Mouse (Mus musculus) central nervous system, embryonic 18 days (tissue): Measurements from ENCODE around the gene Gm20388. TPM values are rescaled to one million over a fixed set of nuclear protein-coding genes. Genes with fewer than 3 reads are reported as not detected.

Experiments
- polyA plus RNA-seq: library from polyadenylated mRNA; depleted of rRNA; stranded (reverse); fragments of >200 nt; gene quantifications from 2 replicates; pipeline ENCODE4 v1.2.3, GENCODE M21; 2012; rRNA removed

The Gm20388 gene
- polyA plus RNA-seq, 1 experiment = 45.4 TPM

DNA sequence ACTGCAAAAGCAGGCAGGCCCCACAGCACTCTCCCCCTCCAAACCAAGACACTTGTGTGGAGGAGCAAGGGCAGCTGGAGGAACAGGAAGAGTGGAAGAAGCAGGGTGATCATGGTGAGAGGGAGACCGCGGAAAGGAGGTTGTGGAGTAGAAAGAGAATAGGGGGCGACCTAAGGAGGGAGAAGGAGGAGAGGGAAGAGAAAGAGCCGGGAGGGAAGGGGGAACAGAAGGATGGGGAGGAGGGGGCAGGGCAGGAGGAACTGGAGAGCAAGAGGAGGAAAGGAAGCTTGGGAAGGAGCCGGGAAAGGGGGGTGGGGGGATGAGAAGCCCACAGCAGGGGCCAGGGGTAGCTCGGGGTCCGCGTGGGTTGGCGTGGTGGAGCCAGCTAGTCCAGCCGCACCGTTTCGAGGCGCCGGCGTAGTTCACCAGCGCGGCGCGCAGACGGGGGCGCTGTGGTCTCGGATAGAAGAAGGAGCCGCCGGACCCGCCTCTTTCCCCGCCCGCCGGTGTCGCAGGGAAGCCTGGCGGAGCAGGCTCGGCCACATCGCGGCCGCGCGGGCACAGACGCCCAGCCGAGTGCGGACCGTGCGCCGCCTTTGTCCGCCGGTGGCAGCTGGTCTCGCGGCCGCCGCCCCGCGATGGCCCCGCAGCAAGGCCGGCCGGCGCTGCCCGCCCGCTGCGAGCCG lies 3742.8 kb downstream of the Gm20388 start, which contains the start of gene Rhou:
Rhou (plus strand) TSS at position 622 of the 686 bp plus-strand sequence.

DNA sequence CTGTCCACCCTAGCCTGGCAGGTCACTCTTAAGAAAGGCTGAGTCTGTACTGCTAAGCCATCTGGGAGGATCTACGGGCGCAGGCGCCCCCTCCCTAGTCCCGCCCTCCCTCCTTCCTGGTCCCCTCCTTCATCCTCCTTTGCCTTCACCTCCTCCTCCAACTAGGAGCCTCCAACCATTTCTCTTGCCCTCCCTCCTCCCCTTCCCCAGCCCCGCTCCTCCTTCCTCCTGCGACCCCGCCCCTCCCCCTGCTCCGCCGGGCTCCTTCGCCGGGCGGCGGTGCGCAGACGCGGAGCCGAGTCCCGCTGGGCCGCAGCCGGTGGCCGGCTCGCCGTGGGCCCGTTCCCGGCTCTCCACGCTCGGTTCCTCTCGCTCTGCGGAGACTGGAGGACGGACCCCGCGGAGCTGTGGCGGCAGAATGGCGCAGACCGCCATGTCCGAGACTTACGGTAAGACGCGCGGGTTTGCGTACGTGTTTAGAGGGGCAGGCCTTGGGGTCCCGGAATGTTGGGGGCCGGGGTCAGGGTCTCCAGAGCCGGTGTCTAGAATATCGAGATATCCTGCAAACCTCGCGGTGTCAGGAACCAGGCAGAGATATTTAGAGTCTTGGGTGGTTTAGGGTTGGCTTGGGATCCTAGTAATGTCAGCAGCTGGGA lies 3895.2 kb downstream of the Gm20388 start, which contains the start of gene Rab4a:
Rab4a (plus strand) TSS at position 268 of the 656 bp plus-strand sequence.

DNA sequence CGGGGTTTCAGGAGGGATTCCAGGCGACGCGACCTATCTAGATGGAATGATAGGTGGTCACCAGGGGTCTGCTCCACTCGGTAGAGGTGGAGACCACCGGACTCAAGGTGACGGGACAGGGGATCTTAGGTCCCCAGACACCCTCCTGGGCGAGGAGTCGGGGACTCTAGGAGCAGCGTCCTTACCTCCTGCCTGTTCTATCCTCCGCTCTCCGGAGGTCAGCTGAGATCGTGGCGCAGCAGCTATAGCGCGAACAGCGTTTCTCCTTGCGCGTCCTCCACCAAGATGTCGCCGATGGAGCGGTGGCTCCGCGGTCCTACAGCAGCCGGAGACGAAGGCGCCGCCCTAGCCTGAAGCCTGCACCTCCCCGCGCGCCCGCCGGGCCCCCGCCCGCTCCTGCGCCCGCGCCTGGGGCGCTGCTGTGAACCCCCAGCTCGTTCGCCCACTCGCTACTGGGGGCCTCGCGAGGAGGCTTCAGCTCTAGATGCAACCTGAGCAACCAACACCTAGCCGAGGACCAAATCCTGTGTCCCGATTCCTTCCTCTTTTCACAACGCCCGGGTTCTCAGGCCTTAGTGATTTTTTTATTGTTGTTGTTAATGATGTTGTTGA lies 3949.1 kb downstream of the Gm20388 start, which contains the start of gene Ccsap:
Ccsap (minus strand) TSS at position 562 of the 612 bp plus-strand sequence.

DNA sequence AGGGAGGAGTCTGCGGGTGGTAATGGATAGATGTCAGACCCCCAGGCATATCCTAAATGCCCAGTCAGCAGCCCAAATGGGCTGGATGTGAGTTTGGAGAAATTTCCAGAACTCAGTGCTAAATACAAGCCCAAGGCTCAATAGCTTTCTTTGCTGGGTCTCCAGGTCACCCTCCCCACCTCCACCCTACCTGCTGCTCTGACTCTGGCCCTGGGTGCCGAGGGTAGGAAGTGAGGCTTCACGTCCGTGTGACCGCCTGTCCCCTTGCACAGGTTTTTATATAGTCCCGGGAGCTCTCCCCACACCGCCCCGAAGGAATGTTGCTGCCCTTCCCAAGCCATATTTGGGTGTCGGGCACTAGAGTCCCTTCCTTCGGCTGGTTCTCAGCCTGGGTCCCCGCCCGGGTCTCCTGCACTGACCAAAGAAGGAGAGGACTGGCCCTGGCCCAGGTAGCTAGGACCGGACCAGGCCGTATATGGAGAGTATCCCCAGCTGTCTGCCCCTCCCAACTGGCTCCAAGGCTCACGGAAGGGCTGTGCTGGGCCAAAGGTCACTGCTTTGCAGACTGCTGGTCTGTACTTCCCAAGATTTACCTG lies 3984.0 kb downstream of the Gm20388 start, which contains the start of gene Acta1:
Acta1 (minus strand) TSS at position 250 of the 596 bp plus-strand sequence.

DNA sequence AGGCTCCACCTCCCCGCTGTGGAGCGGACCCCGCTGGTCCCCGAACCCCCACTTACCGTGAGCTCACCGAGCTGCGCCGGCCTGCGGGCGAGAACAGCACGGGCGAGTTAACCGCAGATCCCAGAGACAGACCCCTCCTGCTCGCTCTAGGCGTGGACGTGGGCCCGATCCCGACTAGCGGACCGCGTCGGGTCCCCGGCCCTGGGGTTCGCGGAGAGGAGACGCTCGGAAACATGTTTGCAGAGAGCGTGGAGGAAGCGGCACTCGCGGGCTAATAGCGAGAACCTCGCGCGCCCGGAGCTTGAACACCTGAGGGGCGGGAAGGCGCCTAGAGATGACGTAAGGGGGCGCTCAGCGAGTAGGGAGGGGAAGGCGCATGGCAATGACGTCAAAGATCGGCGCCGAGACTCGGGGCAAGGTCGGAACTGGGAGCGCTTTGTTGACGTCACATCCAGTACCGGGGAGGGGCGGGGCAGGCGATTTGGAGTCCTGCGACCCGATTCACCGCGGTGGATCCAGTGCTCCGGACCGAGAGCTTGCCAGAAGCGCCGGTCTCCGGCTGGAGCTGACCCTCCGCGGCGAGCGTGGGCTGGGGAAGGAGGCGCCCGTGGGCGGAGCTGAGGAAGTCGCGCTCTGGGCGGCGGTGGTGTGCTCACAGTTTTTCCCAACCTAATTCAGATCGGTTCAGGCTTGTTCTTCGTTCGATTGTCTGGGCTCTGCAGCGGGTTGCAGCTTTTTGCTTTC lies 4038.5 kb downstream of the Gm20388 start, which contains the start of gene Nup133:
Nup133 (minus strand) TSS at position 324 of the 744 bp plus-strand sequence.

DNA sequence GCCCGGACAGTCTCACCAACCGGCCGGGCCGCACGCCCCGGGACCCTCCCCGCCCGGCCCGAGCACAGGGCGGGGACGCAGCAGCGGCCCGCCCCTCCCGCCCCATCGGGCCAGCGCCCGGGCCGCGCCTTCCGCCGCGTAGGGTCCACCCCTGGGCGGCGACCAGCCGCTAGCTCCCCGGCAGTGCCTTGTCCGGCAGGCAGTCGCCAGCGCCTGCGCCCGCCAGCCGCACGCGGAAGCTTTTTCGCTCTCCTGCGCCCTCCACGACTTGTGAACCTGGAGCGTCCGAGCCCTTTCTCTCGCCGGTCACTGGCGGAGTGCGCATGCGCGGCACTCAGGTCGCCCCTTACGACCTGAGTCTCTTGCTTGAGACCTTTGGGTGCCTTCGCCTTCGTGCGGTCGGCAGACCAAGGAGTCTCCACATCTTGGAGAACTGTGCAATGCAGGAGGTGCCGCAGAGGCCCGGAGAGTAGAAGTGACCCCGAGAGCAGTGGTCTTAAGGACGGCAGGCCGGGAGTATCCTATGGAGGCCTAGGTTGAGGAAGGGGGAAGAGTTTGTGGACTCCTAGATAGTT lies 4072.3 kb downstream of the Gm20388 start, which contains the start of gene Abcb10:
Abcb10 (minus strand) TSS at position 297 of the 575 bp plus-strand sequence.

DNA sequence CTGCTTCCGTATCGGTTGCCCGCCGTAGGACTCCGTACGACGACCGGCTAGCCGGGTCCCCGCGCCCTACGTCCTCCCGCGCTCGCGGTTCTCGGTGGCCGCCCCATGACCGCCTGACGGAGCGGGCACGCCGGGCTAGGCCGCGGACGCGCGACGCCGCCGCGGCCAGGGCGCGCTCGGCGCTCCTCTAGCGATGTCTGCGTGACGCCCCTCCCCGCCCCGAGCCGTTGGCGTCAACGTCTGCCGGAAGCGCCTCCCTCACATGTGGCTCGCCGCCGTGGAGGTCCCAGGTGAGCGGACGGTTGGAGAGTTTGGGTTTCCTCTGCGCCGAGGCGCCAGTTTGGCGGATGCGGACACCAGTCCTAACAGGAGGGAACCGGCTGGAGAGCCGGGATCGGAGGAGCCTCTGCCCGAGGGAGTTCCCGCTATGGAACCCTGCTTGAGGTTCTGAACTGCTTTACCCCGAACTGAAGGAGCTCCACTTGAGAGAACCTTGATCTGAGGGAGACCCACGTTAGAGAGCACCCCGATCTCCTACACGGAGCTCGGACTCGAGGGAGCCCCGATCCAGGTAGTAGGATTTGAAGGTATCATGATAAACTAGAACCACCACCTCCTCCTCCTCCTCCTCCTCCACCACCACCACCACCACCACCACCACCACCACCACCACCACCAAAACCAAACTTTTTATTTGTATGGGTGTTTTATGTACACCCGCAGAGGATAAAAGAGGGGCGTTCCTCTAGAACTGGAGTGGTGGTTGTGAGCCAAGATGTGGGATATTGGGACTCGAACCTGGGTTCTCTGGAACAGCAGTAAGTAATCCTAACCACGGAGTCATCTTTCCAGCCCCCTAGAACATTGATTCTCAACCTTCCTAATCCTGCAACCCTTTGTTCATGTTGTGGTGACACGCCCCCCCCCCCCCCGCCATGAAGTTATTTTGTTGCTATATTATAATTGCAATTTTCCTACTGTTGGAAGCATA lies 4110.9 kb downstream of the Gm20388 start, which contains the start of the genes Taf5l and Urb2:
Taf5l (minus strand) TSS at position 161 of the 991 bp plus-strand sequence.
Urb2 (plus strand) TSS at position 272 of the 991 bp plus-strand sequence.

DNA sequence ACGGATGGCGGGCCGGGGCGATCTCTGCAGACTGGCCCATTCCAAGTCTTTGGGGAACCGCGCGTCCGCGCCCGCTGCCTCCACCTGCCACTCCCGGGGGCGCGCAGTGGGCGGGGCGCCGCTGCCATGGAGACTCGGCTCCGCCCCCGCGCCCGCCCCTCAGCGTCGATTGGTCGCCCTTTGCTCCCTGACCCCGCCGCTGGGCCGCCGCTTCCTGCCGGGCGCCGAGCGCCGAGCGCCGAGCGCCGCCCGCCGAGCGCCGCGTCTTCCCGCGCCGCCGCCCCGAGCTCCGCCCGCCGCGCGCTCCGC lies 4320.5 kb downstream of the Gm20388 start, which contains the start of gene Galnt2:
Galnt2 (plus strand) TSS at position 216 of the 309 bp plus-strand sequence.

Other genes starting within 250 kb of the Gm20388 start
- gene Wfdc1, start 244.5 kb upstream of the Gm20388 start, polyA plus RNA-seq = 8.6 and 9.7 TPM in 2 replicates
- 0.27 and 0.30 TPM in 2 replicates for gene Atp2c2, start 210.8 kb upstream of the Gm20388 start, polyA plus RNA-seq
- gene Tldc1, start 132.4 kb upstream of the Gm20388 start, polyA plus RNA-seq = 13.9 and 14.5 TPM in 2 replicates
- 261 and 319 TPM in 2 replicates for gene Cotl1, start 70.3 kb upstream of the Gm20388 start, polyA plus RNA-seq
- 13.8 and 15.7 TPM in 2 replicates for gene Klhl36, start 48.6 kb upstream of the Gm20388 start, polyA plus RNA-seq
- gene Usp10, start 481 bp upstream of the Gm20388 start, polyA plus RNA-seq = 101 and 112 TPM in 2 replicates
- 2.2 and 7.5 TPM in 2 replicates for gene Crispld2, start 81.6 kb downstream of the Gm20388 start, polyA plus RNA-seq
- 30.5 and 32.0 TPM in 2 replicates for gene Zdhhc7, start 190.6 kb downstream of the Gm20388 start, polyA plus RNA-seq
- gene 6430548M08Rik, start 203.3 kb downstream of the Gm20388 start, polyA plus RNA-seq = 34.9 and 36.2 TPM in 2 replicates